Mouse (Mus musculus) forebrain, embryonic 13.5 days (tissue): ENCODE measurements at regions not wholly inside any gene's neighbourhood (a gene's known extent, or its start where the extent isn't known, plus 50 kb on each side); places are given as distances from the start of the nearest gene placed in this dataset.
A peak's percentile ranks its signal among the peaks of the same experiment; 100 is the strongest.
"Not testable (repeated sequence)": the region's sequence is repeated elsewhere in the genome, so short reads cannot be mapped to it uniquely, and the experiment has no call there.

ENCODE experiments used
- ATAC-seq: fragments of 200-750 bp; cut with Nextera tagmentation; 2 replicates; pipeline ENCODE4 v1.8.0; 2017
- H3K27ac ChIP-seq: fragments of 300-500 bp; sonication (generic); 2 replicates; pipeline ENCODE4 v1.5.1; 2015; ENCODE audit warnings: inconsistent platforms, mild to moderate bottlenecking, moderate library complexity
- H3K27me3 ChIP-seq: fragments of 300-500 bp; sonication (generic); 2 replicates; pipeline ENCODE4 v1.6.1; 2015; ENCODE audit warnings: mild to moderate bottlenecking, inconsistent platforms
- H3K36me3 ChIP-seq: fragments of 300-500 bp; sonication (generic); 2 replicates; pipeline ENCODE4 v1.6.1; 2015; ENCODE audit warnings: mild to moderate bottlenecking, inconsistent platforms; ENCODE audit not compliant: poor library complexity, severe bottlenecking
- H3K4me1 ChIP-seq: fragments of 300-500 bp; sonication (generic); 2 replicates; pipeline ENCODE4 v1.6.1; 2015; ENCODE audit warnings: inconsistent platforms
- H3K4me2 ChIP-seq: fragments of 300-500 bp; sonication (generic); 2 replicates; pipeline ENCODE4 v1.6.1; 2015; ENCODE audit warnings: inconsistent platforms, mild to moderate bottlenecking, moderate library complexity
- H3K4me3 ChIP-seq: fragments of 300-500 bp; sonication (generic); 2 replicates; pipeline ENCODE4 v1.5.1; 2015; ENCODE audit warnings: mild to moderate bottlenecking, inconsistent platforms
- H3K9ac ChIP-seq: fragments of 300-500 bp; sonication (generic); 2 replicates; pipeline ENCODE4 v1.6.1; 2015; ENCODE audit warnings: mild to moderate bottlenecking, inconsistent platforms
- H3K9me3 ChIP-seq: fragments of 300-500 bp; sonication (generic); replicated peaks from 2 replicates; pipeline ENCODE4 v1.6.1; 2016; ENCODE audit warnings: inconsistent platforms
- WGBS: fragments of 180-500 bp; shearing (Covaris S2); methylation state at CpG from one replicate; pipeline ENCODE4 v1.1.7; 2015; 5-methylcytosine and 5-hydroxymethylcytosine counted together

GRCm38 (mm10) chr7:93254287-93254686, 174.6 kb downstream of the Fam181b start:
- ATAC-seq, H3K36me3 ChIP-seq, H3K27ac ChIP-seq, H3K4me1 ChIP-seq, H3K9ac ChIP-seq, H3K4me2 ChIP-seq, H3K4me3 ChIP-seq, H3K27me3 ChIP-seq, H3K9me3 ChIP-seq: not testable (repeated sequence)

DNA sequence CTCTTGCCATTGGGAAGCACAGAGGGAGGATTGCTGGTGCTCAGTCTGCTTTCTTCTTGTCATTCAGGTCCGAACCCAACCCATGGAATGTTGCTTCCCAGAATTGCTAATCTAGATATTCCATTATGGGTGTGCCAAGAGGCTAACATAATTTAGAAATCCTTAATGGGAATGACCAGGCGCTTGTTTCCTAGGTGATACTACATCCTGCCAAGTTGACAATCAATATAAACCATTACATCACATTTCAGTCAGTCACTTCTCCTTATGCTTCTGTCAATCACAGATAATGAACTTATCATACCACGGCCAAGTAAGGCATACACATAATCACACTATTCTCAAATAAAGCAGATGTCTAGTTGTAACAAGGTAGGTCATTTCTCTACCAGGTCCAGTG, 206.1 kb downstream of the Fam181b start:
- no peaks in the 10 kb centered on the region for H3K27me3 ChIP-seq
- no peak overlapping the region for H3K4me2 ChIP-seq
- H3K4me1 ChIP-seq = no peaks in the 10 kb centered on the region
- H3K36me3 ChIP-seq = no peaks in the 10 kb centered on the region
- 70% methylated on average over 3 of the region's 3 CpGs for WGBS
- H3K9ac ChIP-seq = no peak overlapping the region
- no peak overlapping the region for H3K4me3 ChIP-seq
- H3K9me3 ChIP-seq = no peaks in the 10 kb centered on the region
- no peak overlapping the region for H3K27ac ChIP-seq
- ATAC-seq = peak; percentile 21; the same call in 1 of the 2 replicates

- H3K4me3 ChIP-seq = no peak overlapping the region
- 0 out of 2 replicates have a peak, but pooled peaks have one; percentile 38 for ATAC-seq
- 70% methylated on average over 3 of the region's 3 CpGs for WGBS
- H3K9me3 ChIP-seq = no peaks in the 10 kb centered on the region
- no peak overlapping the region for H3K27ac ChIP-seq
- H3K27me3 ChIP-seq = no peaks in the 10 kb centered on the region
- no peak overlapping the region for H3K4me2 ChIP-seq
- H3K36me3 ChIP-seq = no peaks in the 10 kb centered on the region
- no peaks in the 10 kb centered on the region for H3K4me1 ChIP-seq
- H3K9ac ChIP-seq = no peak overlapping the region
Observed at GRCm38 (mm10) chr7:93291457-93291856, 211.8 kb downstream of the Fam181b start.

DNA sequence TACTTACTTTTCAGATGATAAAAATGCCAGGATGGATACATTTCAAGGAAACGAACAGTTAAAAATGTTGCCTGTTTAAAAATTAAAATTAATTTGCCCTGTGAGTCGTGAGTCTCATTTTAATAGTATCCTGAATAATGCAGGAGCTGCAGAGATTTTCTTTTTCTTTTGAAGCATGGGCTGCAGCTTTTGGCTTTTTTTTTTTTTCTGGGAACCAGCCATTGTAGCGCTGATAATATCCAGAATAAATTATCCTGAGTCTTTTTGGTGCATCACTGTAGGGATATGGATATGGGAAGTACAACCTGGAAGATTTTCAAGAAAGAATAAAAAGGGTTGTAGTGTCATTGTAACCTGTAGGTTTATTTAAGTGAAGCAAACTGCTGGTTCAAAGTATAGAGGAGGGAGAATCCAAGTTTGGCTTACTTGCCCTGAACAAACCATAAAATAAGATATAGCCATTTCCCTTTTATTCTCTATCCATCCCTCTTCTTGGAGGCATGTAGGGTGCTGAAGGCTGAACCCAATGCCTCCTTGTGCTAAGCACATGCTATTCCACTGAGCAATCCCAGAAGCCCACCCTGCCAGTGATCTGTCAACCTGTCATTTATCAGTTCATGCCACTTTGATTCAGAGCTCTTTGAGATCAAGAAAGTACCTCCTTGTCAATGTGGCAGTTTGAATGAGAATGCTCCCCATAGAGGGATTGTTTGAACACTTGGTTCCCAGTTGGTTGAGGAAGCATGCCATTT, 212.5 kb downstream of the Fam181b start:
- Histone ChIP-seq H3K9me3 (no peaks in the 10 kb centered on the region), H3K9ac (no peak overlapping the region), H3K4me3 (no peak overlapping the region), H3K27me3 (no peaks in the 10 kb centered on the region), H3K27ac (no peak overlapping the region), H3K4me1 (no peaks in the 10 kb centered on the region), H3K36me3 (no peaks in the 10 kb centered on the region), H3K4me2 (no peak overlapping the region)
- WGBS = 59% methylated on average over 3 of the region's 3 CpGs
- peak; percentile 48; the same call in 1 of the 2 replicates for ATAC-seq

- no peaks in the 10 kb centered on the region for H3K36me3 ChIP-seq
Observed at GRCm38 (mm10) chr7:93312731-93313130, 233.1 kb downstream of the Fam181b start.

GRCm38 (mm10) chr7:93331351-93331750, 251.7 kb downstream of the Fam181b start:
- ATAC-seq = no peak
- Histone ChIP-seq H3K4me3 (no peak overlapping the region), H3K9ac (no peak overlapping the region), H3K4me2 (no peak overlapping the region), H3K27me3 (no peaks in the 10 kb centered on the region), H3K36me3 (no peaks in the 10 kb centered on the region), H3K4me1 (no peaks in the 10 kb centered on the region), H3K9me3 (no peaks in the 10 kb centered on the region), H3K27ac (no peak overlapping the region)
- WGBS = 86% methylated on average over 1 of the region's 1 CpGs

More at GRCm38 (mm10) chr7:93312731-93313130, 233.1 kb downstream of the Fam181b start:
- no peaks in the 10 kb centered on the region for H3K27me3 ChIP-seq
- no peak for ATAC-seq
- WGBS = 43% methylated on average over 1 of the region's 1 CpGs
- H3K27ac ChIP-seq = no peak overlapping the region
- H3K4me2 ChIP-seq = no peak overlapping the region
- no peak overlapping the region for H3K9ac ChIP-seq
- no peaks in the 10 kb centered on the region for H3K4me1 ChIP-seq
- H3K4me3 ChIP-seq = no peak overlapping the region
- no peaks in the 10 kb centered on the region for H3K9me3 ChIP-seq

- no peak for ATAC-seq
- no peaks in the 10 kb centered on the region for H3K9me3 ChIP-seq
- H3K27me3 ChIP-seq = no peaks in the 10 kb centered on the region
- H3K4me3 ChIP-seq = no peak overlapping the region
- H3K4me1 ChIP-seq = no peaks in the 10 kb centered on the region
- 78% methylated on average over 3 of the region's 3 CpGs for WGBS
- no peaks in the 10 kb centered on the region for H3K36me3 ChIP-seq
- H3K27ac ChIP-seq = no peak overlapping the region
- H3K9ac ChIP-seq = no peak overlapping the region
- no peak overlapping the region for H3K4me2 ChIP-seq
Observed at GRCm38 (mm10) chr7:93332203-93332602, 252.5 kb downstream of the Fam181b start.

DNA sequence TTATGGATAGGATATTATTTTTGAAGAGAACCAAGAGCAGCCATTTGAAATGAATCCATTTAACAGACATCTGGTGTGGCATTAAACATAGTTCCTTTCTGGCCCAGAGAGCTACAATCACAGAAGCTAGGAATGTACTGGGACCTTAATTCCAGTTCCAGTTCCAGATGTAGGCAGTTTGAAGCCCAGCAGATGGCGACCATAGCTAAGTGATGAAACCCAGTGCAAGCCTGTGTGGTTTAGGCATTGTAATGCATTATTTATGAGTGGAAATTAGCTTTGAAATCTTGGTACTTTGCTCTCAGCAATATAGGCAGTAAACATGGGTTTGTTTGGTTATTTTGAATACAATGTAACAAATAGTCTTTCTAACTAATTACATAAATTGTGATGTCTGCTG, 256.8 kb downstream of the Fam181b start:
- H3K36me3 ChIP-seq = no peaks in the 10 kb centered on the region
- no peaks in the 10 kb centered on the region for H3K4me1 ChIP-seq
- H3K9ac ChIP-seq = no peak overlapping the region
- H3K4me2 ChIP-seq = no peak overlapping the region
- H3K27ac ChIP-seq = no peak overlapping the region
- no peak overlapping the region for H3K4me3 ChIP-seq
- peak; percentile 95 for ATAC-seq
- H3K27me3 ChIP-seq = no peaks in the 10 kb centered on the region
- H3K9me3 ChIP-seq = no peaks in the 10 kb centered on the region
- 39% methylated on average over 1 of the region's 1 CpGs for WGBS
